Mouse (Mus musculus) limb, embryonic 10.5 days (tissue): Measurements from ENCODE around the gene Gabrg2. TPM values are rescaled to one million over a fixed set of nuclear protein-coding genes. Genes with fewer than 3 reads are reported as not detected.

ENCODE experiments used
- polyA plus RNA-seq: library from polyadenylated mRNA; unstranded; fragments of >200 nt; fragmentation: Nextera tagmentation; extraction: Ambion mirVana; gene quantifications from 2 replicates; pipeline ENCODE4 v1.2.1, GENCODE M21; 2016

The Gabrg2 gene
- polyA plus RNA-seq, 1 experiment from 2014 or later: not detected

Other genes with a start within 250 kb of the Gabrg2 start
- 0.53 and 0.59 TPM in 2 replicates for gene Gabra1, start 182.1 kb upstream of the Gabrg2 start, polyA plus RNA-seq